Mouse (Mus musculus) embryonic facial prominence, embryonic 13.5 days (tissue): ENCODE results near the gene Slu7. TPM values are rescaled to one million over a fixed set of nuclear protein-coding genes. Genes with fewer than 3 reads are reported as not detected.

Experiments used
- ATAC-seq: fragments of 200-750 bp; cut with Nextera tagmentation; 2 replicates; pipeline ENCODE4 v1.8.0; 2017; ENCODE audit warnings: low read depth; ENCODE audit not compliant: insufficient number of reproducible peaks, insufficient read depth, low FRiP score, low TSS enrichment
- H3K27ac ChIP-seq: fragments of 300-500 bp; sonication (generic); 2 replicates; pipeline ENCODE4 v1.5.1; 2015; ENCODE audit warnings: moderate library complexity, mild to moderate bottlenecking, inconsistent platforms
- H3K27me3 ChIP-seq: fragments of 300-500 bp; sonication (generic); 2 replicates; pipeline ENCODE4 v1.6.1; 2015; ENCODE audit warnings: mild to moderate bottlenecking, inconsistent platforms
- H3K36me3 ChIP-seq: fragments of 300-500 bp; sonication (generic); 2 replicates; pipeline ENCODE4 v1.6.1; 2015; ENCODE audit warnings: mild to moderate bottlenecking, inconsistent platforms
- H3K4me1 ChIP-seq: fragments of 300-500 bp; sonication (generic); 2 replicates; pipeline ENCODE4 v1.6.1; 2015; ENCODE audit warnings: inconsistent platforms
- H3K4me2 ChIP-seq: fragments of 300-500 bp; sonication (generic); 2 replicates; pipeline ENCODE4 v1.6.1; 2015; ENCODE audit warnings: moderate library complexity, mild to moderate bottlenecking, inconsistent platforms
- H3K4me3 ChIP-seq: fragments of 300-500 bp; sonication (generic); 2 replicates; pipeline ENCODE4 v1.5.1; 2015; ENCODE audit warnings: mild to moderate bottlenecking, inconsistent platforms
- H3K9ac ChIP-seq: fragments of 300-500 bp; sonication (generic); 2 replicates; pipeline ENCODE4 v1.6.1; 2015; ENCODE audit warnings: mild to moderate bottlenecking, inconsistent platforms
- H3K9me3 ChIP-seq: fragments of 300-500 bp; sonication (generic); 2 replicates; pipeline ENCODE4 v1.6.1; 2016; ENCODE audit warnings: inconsistent platforms
- WGBS: fragments of 180-500 bp; shearing (Covaris S2); methylation state at CpG from one replicate; pipeline ENCODE4 v1.1.7; 2015; ENCODE audit warnings: mixed read lengths; 5-methylcytosine and 5-hydroxymethylcytosine counted together
- polyA plus RNA-seq: library from polyadenylated mRNA; unstranded; fragments of >200 nt; fragmentation: Nextera tagmentation; extraction: Ambion mirVana; gene quantifications from 2 replicates; pipeline ENCODE4 v1.2.1, GENCODE M21; 2015

The Slu7 gene
- polyA plus RNA-seq, 1 experiment from 2014 or later: 59.3 TPM

DNA sequence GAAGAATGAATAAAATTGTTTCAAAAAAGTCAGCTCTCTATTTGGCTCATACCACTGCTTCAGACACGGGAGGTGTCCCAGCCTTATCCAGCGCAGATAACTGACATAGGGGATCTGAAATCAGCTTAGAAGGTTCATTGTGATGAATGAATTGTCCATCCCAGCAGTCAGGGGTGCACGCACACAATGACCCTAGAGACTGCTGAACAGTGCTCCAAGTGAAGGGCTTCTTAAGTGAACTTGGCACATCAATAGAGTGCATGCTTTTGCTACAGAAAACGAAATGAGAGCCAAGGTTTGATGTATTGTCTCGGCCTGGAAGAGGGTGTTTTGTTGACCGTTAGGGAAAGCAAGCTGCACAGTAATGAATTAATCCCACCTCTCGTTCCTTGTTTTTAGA is 36.9 kb upstream of the Slu7 start:
- no peak overlapping the region for H3K4me3 ChIP-seq
- no peaks in the 10 kb centered on the region for H3K9me3 ChIP-seq
- H3K4me2 ChIP-seq: no peak overlapping the region
- H3K36me3 ChIP-seq: no peaks in the 10 kb centered on the region
- no peak overlapping the region for H3K27ac ChIP-seq
- no peaks in the 10 kb centered on the region for H3K4me1 ChIP-seq
- no peak for ATAC-seq
- 77% methylated on average over 7 of the region's 7 CpGs for WGBS
- no peak overlapping the region for H3K9ac ChIP-seq
- no peaks in the 10 kb centered on the region for H3K27me3 ChIP-seq

DNA sequence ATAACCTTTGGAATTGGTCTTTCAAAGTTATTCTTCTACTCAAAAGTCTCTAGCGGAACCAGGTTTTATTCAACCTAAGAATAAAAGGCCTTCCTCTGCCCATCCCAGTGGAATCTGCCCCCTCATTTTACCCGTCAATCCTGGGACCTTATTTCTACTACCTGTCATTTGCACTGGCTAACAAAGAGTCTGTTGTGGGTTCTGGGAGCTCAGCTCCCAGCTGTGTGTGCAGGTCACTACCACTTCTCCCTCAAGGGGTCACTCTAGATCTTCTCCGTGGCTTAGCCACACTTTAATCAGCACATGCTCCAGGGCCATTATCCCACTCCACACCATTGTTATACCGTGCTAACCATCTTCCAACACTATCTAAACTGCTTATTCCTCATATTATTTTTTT is 34.2 kb upstream of the Slu7 start:
- H3K36me3 ChIP-seq: no peaks in the 10 kb centered on the region
- no peak overlapping the region for H3K4me3 ChIP-seq
- no peaks in the 10 kb centered on the region for H3K4me1 ChIP-seq
- 38% methylated on average over 4 of the region's 4 CpGs for WGBS
- no peak overlapping the region for H3K4me2 ChIP-seq
- H3K9me3 ChIP-seq: no peaks in the 10 kb centered on the region
- no peak for ATAC-seq
- no peaks in the 10 kb centered on the region for H3K27me3 ChIP-seq
- H3K27ac ChIP-seq: no peak overlapping the region
- no peak overlapping the region for H3K9ac ChIP-seq

DNA sequence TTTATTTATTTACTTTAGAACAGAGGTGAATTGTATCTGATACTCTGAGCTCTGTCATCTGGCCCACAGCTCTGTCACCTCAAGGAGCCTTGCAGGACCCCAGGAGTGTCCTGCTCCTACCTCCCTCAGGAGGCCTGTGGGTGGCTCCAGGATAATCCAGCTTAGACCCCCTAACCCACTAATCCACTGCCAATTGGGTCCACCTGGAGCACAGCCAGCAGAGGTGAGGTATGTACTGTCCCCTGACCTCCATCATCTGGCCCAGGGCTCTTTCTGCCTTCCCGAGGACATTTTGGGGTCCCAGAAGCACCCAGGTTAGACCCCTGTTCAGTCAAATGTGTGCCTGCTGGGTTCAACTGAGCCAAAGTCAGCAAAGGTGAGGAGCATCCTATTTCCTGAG is 33.4 kb upstream of the Slu7 start:
- no peak for ATAC-seq
- Histone ChIP-seq H3K27me3 (no peaks in the 10 kb centered on the region), H3K4me3 (no peak overlapping the region), H3K4me1 (no peaks in the 10 kb centered on the region), H3K36me3 (no peaks in the 10 kb centered on the region), H3K4me2 (no peak overlapping the region), H3K9ac (no peak overlapping the region), H3K9me3 (0 out of 2 replicates have a peak, but pooled peaks cover 5% of the 10 kb centered on the region), H3K27ac (no peak overlapping the region)
- WGBS: 80% methylated on average over 1 of the region's 1 CpGs

DNA sequence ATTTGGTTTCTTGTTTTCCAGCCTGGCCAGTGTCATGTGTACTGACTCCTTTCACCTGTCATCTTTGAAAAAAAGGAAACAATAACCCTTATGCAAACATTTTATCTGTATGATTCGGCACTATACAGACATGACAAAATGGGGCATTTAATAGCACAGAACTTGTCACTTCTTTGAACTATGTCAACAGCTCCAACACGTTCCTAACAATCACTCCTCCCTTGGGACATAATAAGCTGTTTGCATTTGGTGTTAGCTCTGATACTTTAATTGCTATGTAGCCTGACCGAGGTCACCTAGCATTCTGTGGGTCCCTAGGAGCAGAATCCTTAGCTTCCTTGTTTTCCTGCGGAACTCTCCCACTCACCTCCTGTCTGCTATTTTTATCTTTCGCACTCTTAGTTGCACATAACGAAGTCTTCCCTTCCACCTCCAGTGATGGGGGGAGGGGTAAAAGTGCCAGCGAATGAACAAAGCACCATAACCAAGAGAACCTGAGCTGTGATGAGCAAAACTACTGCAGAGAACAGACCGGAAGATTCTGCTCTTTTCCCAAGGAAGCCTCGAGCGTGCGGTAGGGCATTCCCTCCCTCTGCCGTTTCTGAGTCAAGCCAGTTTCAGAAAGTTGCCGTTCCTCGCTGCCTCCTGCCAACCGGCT is 29.3 kb upstream of the Slu7 start:
- Histone ChIP-seq H3K27ac (no peak overlapping the region), H3K4me3 (no peak overlapping the region), H3K9ac (no peak overlapping the region), H3K27me3 (no peaks in the 10 kb centered on the region), H3K36me3 (no peaks in the 10 kb centered on the region), H3K4me1 (no peaks in the 10 kb centered on the region), H3K4me2 (no peak overlapping the region), H3K9me3 (0 out of 2 replicates have a peak, but pooled peaks cover 5% of the 10 kb centered on the region)
- ATAC-seq: no peak
- 86% methylated on average over 15 of the region's 15 CpGs for WGBS

DNA sequence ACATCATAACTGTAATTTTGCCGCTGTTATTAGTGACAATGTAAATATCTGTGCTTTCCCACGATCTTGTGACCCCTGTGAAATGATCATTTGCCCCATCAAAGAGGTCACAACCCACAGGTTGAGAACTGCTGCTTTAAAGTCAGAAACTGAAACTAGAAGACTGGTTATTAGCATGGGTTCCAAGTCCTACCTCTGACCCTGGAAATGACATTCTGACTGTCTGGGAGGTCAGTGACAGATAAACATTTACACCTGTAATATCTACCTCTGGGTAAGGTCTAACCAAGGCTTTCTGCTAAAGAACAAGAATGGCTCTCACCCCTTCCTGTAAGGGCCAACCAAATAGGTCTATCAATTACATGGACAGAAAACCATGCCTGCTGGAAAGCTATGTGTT is 24.7 kb upstream of the Slu7 start:
- Histone ChIP-seq H3K9ac (no peak overlapping the region), H3K4me2 (no peak overlapping the region), H3K4me1 (no peaks in the 10 kb centered on the region), H3K27ac (no peak overlapping the region), H3K9me3 (0 out of 2 replicates have a peak, but pooled peaks cover 5% of the 10 kb centered on the region), H3K4me3 (no peak overlapping the region), H3K27me3 (no peaks in the 10 kb centered on the region), H3K36me3 (no peaks in the 10 kb centered on the region)
- ATAC-seq: no peak
- 84% methylated on average over 2 of the region's 2 CpGs for WGBS

DNA sequence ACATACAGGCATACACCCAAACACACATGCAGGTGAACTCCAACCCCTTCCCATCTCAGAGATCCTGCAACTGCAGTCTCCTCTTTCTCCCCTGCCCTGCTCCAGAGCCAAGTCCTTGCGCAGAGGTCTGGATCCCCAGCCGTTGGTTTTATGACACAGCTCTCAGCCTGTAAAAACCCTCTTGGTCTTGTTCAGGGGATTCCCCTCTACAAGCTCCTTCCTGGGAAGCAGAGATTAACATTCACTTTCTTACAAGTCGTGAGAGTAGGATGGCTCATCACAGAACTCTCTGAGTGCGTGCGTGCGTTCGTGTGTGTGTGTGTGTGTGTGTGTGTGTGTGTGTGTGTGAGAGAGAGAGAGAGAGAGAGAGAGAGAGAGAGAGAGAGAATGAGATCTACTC is 23.3 kb upstream of the Slu7 start:
- Histone ChIP-seq H3K9me3 (no peaks in the 10 kb centered on the region), H3K9ac (no peak overlapping the region), H3K27me3 (no peaks in the 10 kb centered on the region), H3K4me3 (no peak overlapping the region), H3K4me2 (no peak overlapping the region), H3K27ac (no peak overlapping the region), H3K36me3 (no peaks in the 10 kb centered on the region), H3K4me1 (no peaks in the 10 kb centered on the region)
- ATAC-seq: 0 out of 2 replicates have a peak, but pooled peaks have one; percentile 32
- 77% methylated on average over 7 of the region's 7 CpGs for WGBS

DNA sequence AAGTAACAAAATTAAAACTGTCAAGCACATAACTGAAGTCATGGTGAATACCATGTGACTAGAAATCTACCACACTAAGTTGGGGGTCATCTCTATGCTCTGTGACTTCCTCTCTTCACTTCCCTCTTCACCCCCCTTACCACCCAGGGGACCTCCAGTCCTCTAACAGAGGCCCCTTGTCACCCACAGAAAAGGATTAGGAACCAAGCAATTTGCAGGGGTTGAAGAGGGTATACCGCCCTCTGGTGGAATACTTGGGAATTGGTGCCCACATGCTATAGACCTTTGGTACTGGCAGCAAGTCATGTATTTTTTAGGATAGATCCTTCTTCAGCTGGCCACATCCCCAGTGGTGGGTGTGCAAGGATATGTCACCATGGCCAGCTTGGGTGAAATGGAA is 22.1 kb upstream of the Slu7 start:
- no peaks in the 10 kb centered on the region for H3K36me3 ChIP-seq
- WGBS: 0% methylated on average over 1 of the region's 1 CpGs
- H3K4me1 ChIP-seq: no peaks in the 10 kb centered on the region
- ATAC-seq: no peak
- no peak overlapping the region for H3K4me3 ChIP-seq
- no peaks in the 10 kb centered on the region for H3K27me3 ChIP-seq
- no peaks in the 10 kb centered on the region for H3K9me3 ChIP-seq
- H3K9ac ChIP-seq: no peak overlapping the region
- no peak overlapping the region for H3K4me2 ChIP-seq
- H3K27ac ChIP-seq: no peak overlapping the region

DNA sequence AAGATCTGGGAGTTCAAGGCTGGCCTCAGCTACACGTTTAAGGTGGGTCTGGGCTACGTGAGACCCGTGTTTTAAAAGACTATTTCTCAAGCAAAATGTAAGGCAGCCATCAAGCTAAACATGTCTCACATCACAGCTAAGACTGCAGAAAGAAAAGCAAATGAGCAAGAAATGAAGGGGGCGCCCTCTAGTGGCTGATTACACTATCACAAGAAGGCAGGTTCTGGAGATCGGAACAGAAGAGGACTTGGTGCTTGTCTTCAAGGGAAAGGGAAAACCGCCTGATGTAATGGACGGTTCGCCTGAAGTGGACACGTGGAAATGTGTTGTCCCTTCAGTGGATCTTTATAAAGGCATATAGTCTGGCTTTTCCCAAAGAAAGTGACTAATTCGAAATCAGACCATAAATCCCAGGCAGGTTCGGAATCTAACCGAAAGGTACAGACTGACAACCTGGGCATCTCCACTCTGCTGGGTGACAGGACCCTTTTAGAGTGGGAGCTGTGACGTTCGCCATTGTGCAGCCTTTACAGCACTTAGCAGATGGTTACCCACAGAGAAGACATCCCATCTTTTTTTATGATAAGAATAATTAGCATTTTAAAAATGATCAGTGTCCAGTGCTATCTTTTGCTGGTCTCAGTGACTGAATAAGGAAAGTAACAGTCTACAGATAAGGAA is 20.6 kb upstream of the Slu7 start:
- H3K4me2 ChIP-seq: no peak overlapping the region

DNA sequence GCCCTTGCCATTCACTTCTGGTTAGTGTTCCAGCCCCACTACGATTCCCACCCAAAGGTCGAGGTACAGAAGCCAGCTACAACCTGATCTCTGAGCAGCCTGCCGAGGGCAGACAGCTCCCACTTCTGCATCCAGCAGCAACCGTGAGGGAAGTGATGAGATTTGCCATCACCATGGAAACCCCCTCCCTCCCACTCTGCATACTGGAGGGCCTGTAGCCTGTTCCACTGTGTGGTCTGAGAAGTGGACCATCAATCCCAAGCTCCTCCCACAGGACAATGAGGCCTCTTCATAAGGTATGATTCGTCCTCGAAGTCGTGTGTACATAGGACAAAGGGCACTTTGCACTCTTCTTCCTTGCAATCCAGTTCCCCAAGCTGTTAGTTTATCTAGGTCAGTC is 16.3 kb upstream of the Slu7 start:
- Histone ChIP-seq H3K4me2 (no peak overlapping the region), H3K27me3 (no peaks in the 10 kb centered on the region), H3K4me1 (no peaks in the 10 kb centered on the region), H3K36me3 (peaks cover 18% of the 10 kb centered on the region), H3K4me3 (no peak overlapping the region), H3K27ac (no peak overlapping the region), H3K9me3 (no peaks in the 10 kb centered on the region), H3K9ac (no peak overlapping the region)
- 61% methylated on average over 7 of the region's 7 CpGs for WGBS
- no peak for ATAC-seq

More for the DNA sequence above, 20.6 kb upstream of the Slu7 start:
- no peaks in the 10 kb centered on the region for H3K4me1 ChIP-seq
- ATAC-seq: no peak
- no peak overlapping the region for H3K27ac ChIP-seq
- no peaks in the 10 kb centered on the region for H3K9me3 ChIP-seq
- WGBS: 24% methylated on average over 14 of the region's 14 CpGs
- no peaks in the 10 kb centered on the region for H3K27me3 ChIP-seq
- H3K4me3 ChIP-seq: no peak overlapping the region
- no peak overlapping the region for H3K9ac ChIP-seq
- no peaks in the 10 kb centered on the region for H3K36me3 ChIP-seq

DNA sequence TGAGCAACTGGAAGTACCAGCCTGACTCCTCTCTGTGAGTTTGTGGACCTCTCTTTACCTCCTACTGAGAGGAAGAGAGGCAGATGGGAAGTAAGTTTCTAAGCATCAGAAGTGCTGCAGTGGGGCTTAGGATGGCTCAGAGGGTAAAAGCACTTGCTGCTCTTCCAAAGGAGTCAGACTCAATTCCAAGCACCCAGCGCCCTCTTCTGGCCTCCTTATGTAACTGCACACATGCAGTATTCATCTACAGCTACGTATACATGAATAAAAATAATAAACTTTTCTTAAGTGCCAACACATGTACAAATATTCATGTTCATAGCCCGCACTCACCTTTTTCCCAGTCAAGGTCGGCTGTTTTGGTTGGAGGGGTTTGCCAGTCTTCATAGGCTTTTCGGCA is 9.2 kb upstream of the Slu7 start:
- Histone ChIP-seq H3K9me3 (no peaks in the 10 kb centered on the region), H3K36me3 (peaks cover 30% of the 10 kb centered on the region), H3K4me1 (0 out of 2 replicates have a peak, but pooled peaks cover 3% of the 10 kb centered on the region), H3K27ac (no peak overlapping the region), H3K9ac (no peak overlapping the region), H3K27me3 (no peaks in the 10 kb centered on the region), H3K4me2 (no peak overlapping the region), H3K4me3 (no peak overlapping the region)
- ATAC-seq: no peak
- WGBS: 77% methylated on average over 5 of the region's 5 CpGs

DNA sequence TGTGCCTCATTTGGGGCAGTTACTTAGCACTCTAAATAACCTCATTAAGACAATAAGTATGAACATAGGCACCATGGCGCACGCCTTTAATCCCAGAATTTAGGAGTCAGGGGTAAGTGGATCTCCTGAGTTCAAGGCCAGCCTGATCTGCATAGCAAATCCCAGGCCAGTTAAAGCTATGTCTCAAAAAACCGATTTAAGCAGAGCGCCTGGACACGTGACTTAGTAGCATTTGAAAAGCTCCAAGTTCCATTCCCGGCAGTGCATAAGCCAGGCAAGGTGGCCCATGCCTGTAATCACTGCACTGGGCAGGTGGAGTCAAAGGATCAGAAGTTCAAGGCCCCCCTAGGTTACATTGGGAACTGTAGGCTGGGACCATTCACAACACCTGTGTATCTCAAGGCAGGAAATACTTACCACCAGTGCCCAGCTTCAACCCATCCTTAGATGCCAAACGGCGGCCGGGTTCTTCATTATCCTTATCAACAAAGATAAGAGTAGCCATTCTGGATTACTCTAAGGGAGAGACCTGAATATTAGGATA is 8.3 kb upstream of the Slu7 start:
- Histone ChIP-seq H3K9ac (peak overlapping the region; percentile 80; the same call in 1 of the 2 replicates), H3K4me2 (peak overlapping the region; percentile 59), H3K36me3 (peaks cover 26% of the 10 kb centered on the region), H3K4me3 (peak overlapping the region; percentile 61), H3K4me1 (0 out of 2 replicates have a peak, but pooled peaks cover 3% of the 10 kb centered on the region), H3K27me3 (no peaks in the 10 kb centered on the region), H3K9me3 (no peaks in the 10 kb centered on the region), H3K27ac (no peak overlapping the region)
- WGBS: 90% methylated on average over 9 of the region's 9 CpGs
- no peak for ATAC-seq
